Mouse (Mus musculus): ENCODE measurements around the gene Lin37. TPM values are rescaled to one million over a fixed set of nuclear protein-coding genes. Genes with fewer than 3 reads are reported as not detected.

Lin37 gene
- 60.9 and 62.9 TPM in 2 replicates for polyA plus RNA-seq (2015; fragmentation: Nextera tagmentation; extraction: Ambion mirVana)

DNA sequence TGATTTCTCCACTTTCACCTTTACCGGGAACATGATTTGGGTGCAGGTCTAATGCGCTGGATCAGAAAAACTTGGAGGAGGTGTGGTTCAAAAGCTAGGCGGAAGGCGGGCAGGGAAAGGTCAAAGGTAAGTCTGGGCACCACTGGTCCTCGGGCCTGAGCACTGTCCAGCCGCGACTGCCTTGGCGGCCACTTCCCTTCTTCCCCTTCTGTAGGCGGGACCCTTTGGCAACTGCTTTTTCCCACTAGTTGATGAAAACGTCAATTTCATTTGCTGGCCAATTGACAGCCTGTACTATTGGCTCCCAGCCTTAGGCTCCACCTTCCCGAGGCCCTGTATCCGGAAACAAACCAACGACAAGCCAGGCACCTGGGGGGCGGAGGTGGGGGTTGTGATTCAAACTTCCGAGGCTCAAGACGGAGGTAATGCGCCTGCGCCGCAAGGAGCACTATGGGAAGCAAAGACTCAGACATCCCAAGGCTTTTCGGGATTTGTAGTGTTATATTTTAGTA is at the start of gene Lin37:
Gene Lin37, minus strand, starts transcription at position 396 of the 512 bp plus-strand sequence.
- Histone ChIP-seq H3K4me3 (peak within 1 kb of the TSS; percentile 67), H3K4me1 (replicated peaks) (peaks cover 40% of the 10 kb centered on the region), H3K4me2 (peak within 1 kb of the TSS; percentile 99), H3K36me3 (peaks cover 33% of the 10 kb centered on the region), H3K27me3 (peaks cover 2% of the 10 kb centered on the region; the same call in 1 of the 2 replicates), H3K9me3 (no peaks in the 10 kb centered on the region), H3K27ac (replicated peaks) (peak within 1 kb of the TSS; percentile 62), H3K9ac (peak within 1 kb of the TSS; percentile 88)
- ATAC-seq (ENCODE audit: low read depth) = peak; percentile 87
- under 1% methylated on average over 20 of the region's 20 CpGs for WGBS

DNA sequence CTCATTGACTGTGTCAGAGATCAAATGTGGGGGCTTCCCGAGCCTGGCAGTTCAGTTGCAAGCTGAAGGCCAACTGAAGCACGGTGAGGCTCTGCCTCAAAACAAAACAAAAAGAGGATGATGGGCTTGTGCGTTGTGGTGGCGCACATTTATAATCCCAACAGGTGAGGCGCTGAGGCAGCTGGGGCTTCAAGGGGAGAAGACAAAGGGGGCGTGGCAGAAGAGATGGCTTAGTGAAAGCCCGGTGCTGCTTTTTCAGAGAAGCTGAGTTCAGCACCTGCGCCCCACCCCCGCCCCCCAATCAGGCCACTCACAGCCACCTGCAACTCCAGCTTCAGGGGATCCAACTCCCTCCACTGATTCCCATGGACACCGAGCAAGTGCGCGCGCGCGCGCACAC is 48.8 kb upstream of the Lin37 start:
- no peaks in the 10 kb centered on the region for H3K27me3 ChIP-seq
- H3K4me1 ChIP-seq (replicated peaks) = no peaks in the 10 kb centered on the region
- no peak for ATAC-seq (ENCODE audit: low read depth)
- H3K9me3 ChIP-seq = no peaks in the 10 kb centered on the region
- no peak overlapping the region for H3K4me2 ChIP-seq
- no peak overlapping the region for H3K27ac ChIP-seq (replicated peaks)
- H3K36me3 ChIP-seq = no peaks in the 10 kb centered on the region
- WGBS = 52% methylated on average over 16 of the region's 16 CpGs
- H3K9ac ChIP-seq = peak overlapping the region; percentile 22; the same call in 1 of the 2 replicates
- no peak overlapping the region for H3K4me3 ChIP-seq

DNA sequence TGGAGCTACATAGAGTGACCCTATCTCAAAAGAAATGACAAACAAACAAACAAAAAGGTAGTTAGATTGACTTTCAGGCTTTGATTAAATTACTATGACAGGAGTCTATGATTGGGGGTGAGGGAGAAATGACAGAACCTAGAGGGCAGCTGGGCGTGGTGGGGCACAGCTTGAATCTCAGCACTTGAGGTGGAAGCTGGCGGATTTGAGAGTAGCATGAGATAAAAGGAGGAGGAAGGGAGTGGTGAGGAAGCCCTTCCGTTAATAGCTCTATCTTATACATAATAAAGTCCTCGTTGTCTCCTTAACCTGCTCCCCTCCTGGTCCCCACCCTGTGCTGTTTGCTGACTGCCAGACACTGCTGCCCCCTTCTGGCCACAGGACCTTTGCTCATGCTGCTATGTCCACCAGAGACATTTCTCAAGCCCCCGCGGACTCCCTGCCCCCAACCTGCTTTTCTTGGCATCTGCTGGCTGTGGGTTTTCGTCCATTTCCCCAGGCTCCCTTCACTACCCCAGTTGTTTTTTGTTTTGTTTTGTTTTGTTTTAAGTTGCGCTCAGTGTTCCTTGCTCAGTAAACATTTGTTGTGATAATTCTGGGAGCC is 48.2 kb upstream of the Lin37 start:
- Histone ChIP-seq H3K4me1 (replicated peaks) (no peaks in the 10 kb centered on the region), H3K4me2 (no peak overlapping the region), H3K4me3 (no peak overlapping the region), H3K36me3 (no peaks in the 10 kb centered on the region), H3K27me3 (no peaks in the 10 kb centered on the region), H3K9ac (no peak overlapping the region), H3K27ac (replicated peaks) (no peak overlapping the region), H3K9me3 (no peaks in the 10 kb centered on the region)
- 31% methylated on average over 8 of the region's 8 CpGs for WGBS
- 0 out of 2 replicates have a peak, but pooled peaks have one; percentile 43 for ATAC-seq (ENCODE audit: low read depth)

DNA sequence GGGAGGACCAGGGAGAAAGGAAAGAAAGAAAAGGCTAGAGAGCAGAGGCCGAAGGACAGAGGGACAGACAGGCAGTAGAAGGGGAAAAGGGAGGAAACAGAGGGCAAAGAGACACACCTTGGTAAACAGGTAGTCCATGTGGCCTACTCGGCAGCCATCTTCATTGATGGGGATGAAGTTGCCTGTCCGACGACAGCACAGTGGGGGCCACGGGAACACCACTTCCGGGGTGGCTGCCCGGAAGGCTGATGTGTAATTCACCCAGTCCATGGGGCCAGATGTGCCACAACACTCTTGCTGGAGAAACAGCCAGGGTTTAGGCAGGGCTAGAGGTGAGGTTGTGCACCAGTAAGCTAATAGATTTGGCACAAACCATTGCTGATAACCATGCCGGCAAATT is 45.3 kb upstream of the Lin37 start:
- H3K27ac ChIP-seq (replicated peaks) = no peak overlapping the region
- WGBS = 89% methylated on average over 8 of the region's 8 CpGs
- no peaks in the 10 kb centered on the region for H3K9me3 ChIP-seq
- H3K36me3 ChIP-seq = no peaks in the 10 kb centered on the region
- ATAC-seq (ENCODE audit: low read depth) = no peak
- H3K9ac ChIP-seq = no peak overlapping the region
- H3K4me1 ChIP-seq (replicated peaks) = peaks cover 7% of the 10 kb centered on the region
- H3K27me3 ChIP-seq = no peaks in the 10 kb centered on the region
- no peak overlapping the region for H3K4me2 ChIP-seq
- no peak overlapping the region for H3K4me3 ChIP-seq

DNA sequence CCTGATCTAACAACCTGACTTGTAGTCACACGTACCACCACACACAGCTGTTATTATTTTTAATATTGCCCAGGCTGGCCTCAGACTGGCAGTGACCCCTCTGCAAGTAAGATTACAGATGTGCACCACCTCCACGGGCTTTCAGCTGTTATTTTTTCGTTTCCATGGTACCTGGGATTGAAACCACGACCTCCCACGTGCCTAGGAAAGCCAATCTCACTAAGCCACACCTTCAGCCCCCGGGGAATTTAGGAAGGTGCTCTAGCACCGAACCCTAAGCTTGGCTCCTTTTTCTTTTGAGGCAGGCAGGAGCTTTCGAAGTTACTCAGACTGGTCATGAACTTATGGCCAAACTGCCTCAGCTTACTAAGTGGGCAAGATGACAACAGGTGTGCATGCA is 44.8 kb upstream of the Lin37 start:
- 66% methylated on average over 8 of the region's 8 CpGs for WGBS
- Histone ChIP-seq H3K4me3 (no peak overlapping the region), H3K27me3 (no peaks in the 10 kb centered on the region), H3K9ac (no peak overlapping the region), H3K4me2 (no peak overlapping the region), H3K9me3 (no peaks in the 10 kb centered on the region), H3K27ac (replicated peaks) (no peak overlapping the region), H3K4me1 (replicated peaks) (peaks cover 10% of the 10 kb centered on the region), H3K36me3 (no peaks in the 10 kb centered on the region)
- ATAC-seq (ENCODE audit: low read depth) = no peak

DNA sequence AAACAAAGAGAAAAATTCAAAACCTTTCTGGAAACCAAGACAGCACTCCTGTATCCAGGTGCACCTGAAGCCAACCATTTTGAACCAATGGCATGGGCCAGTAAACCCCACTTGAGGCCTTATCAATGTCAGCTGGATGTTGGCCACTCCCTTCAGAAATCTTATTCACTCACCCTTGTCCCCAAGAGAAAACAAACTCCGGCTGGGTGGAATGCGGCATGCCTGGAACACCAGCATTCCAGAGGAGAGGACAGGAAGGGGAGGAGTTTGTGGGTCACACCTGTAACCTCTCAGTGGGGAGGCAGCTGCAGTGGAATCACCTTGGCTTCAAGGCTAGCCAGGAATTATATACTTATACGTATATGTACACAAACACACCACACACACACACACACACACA is 42.9 kb upstream of the Lin37 start:
- no peak overlapping the region for H3K9ac ChIP-seq
- ATAC-seq (ENCODE audit: low read depth) = no peak
- WGBS = 56% methylated on average over 3 of the region's 3 CpGs

DNA sequence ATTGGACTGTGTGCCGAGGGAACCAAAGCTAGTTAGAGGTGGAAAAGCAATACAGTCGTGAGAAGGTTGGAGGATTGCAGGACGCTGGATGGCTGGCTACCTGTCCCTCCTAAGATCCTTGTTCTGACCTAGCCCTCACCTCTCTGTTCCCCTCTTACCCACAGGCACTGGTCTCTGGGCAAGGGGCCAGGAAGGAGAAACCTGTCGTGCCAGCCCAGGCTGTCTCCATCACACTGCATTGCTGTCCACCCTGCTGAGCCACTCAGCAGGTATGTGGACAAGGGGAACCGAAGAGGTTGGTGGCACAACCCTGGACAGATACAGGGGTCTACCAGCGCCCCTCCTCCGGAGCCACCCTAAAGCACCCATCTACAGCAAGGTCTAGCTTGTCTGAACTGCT is 41.0 kb upstream of the Lin37 start:
- no peak for ATAC-seq (ENCODE audit: low read depth)
- Histone ChIP-seq H3K27me3 (no peaks in the 10 kb centered on the region; the same call in 1 of the 2 replicates), H3K4me3 (no peak overlapping the region), H3K9ac (peak overlapping the region; percentile 50; the same call in 1 of the 2 replicates), H3K4me1 (replicated peaks) (peaks cover 10% of the 10 kb centered on the region), H3K4me2 (peak overlapping the region; percentile 45; the same call in 1 of the 2 replicates), H3K27ac (replicated peaks) (peak overlapping the region; percentile 56), H3K9me3 (no peaks in the 10 kb centered on the region), H3K36me3 (no peaks in the 10 kb centered on the region)
- 73% methylated on average over 7 of the region's 7 CpGs for WGBS

More for the DNA sequence above, 42.9 kb upstream of the Lin37 start:
- H3K4me1 ChIP-seq (replicated peaks) = peaks cover 10% of the 10 kb centered on the region
- H3K27me3 ChIP-seq = no peaks in the 10 kb centered on the region
- no peaks in the 10 kb centered on the region for H3K9me3 ChIP-seq
- H3K36me3 ChIP-seq = no peaks in the 10 kb centered on the region
- no peak overlapping the region for H3K4me3 ChIP-seq
- no peak overlapping the region for H3K27ac ChIP-seq (replicated peaks)
- H3K4me2 ChIP-seq = no peak overlapping the region

DNA sequence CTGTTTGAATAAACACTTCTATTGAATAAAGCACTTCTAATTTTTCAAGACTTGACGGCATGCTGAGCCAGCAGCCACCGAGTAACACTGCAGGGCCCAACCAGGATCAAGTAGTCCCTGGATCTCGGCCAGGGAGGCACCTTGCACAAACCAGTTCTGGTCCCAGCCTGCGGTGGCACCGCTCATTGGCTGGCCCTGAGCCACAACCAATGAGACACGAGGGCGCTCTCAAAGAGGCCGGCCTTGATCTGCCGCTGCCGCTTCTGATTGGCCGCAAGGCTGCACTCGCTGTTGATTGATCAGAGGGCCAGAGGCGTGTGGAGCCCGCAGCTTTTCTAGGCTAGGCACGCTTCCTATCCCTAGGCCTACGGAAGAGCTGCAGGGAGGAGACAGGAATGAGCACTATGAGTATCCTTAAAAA is 40.3 kb upstream of the Lin37 start:
- H3K27ac ChIP-seq (replicated peaks) = peak overlapping the region; percentile 71
- 2% methylated on average over 16 of the region's 16 CpGs for WGBS
- peak overlapping the region; percentile 4; the same call in 1 of the 2 replicates for H3K4me3 ChIP-seq
- no peaks in the 10 kb centered on the region for H3K36me3 ChIP-seq
- H3K4me2 ChIP-seq = peak overlapping the region; percentile 45
- H3K9ac ChIP-seq = peak overlapping the region; percentile 50; the same call in 1 of the 2 replicates
- peak; percentile 99 for ATAC-seq (ENCODE audit: low read depth)
- H3K27me3 ChIP-seq = no peaks in the 10 kb centered on the region; the same call in 1 of the 2 replicates
- no peaks in the 10 kb centered on the region for H3K9me3 ChIP-seq
- H3K4me1 ChIP-seq (replicated peaks) = peaks cover 10% of the 10 kb centered on the region

DNA sequence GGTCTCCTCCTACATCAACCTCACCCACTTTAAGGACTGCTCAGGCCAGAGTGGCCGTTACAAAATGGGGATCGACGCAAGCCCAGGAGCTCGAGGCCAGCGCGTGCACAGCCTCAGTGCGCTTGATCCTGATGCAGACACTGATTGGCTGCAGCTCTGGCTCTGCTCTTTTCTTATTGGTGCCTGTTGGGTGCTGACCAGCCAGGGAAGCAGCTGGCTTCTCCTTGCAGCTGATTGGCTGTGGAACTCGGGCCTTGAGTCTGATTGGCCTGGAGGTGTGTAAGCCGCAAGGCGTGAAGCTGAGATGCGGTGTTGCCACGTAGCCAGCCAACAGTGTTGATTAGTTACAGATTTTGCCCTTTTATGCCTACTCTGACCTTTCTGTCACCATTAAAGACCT is 39.1 kb upstream of the Lin37 start, which contains the start of gene Zbtb32:
Gene Zbtb32, minus strand, starts transcription at position 124 of the 400 bp plus-strand sequence.
- Histone ChIP-seq H3K4me3 (peak within 1 kb of the TSS; percentile 4; the same call in 1 of the 2 replicates), H3K4me1 (replicated peaks) (peaks cover 10% of the 10 kb centered on the region), H3K4me2 (peak within 1 kb of the TSS; percentile 45), H3K27ac (replicated peaks) (peak within 1 kb of the TSS; percentile 71), H3K36me3 (no peaks in the 10 kb centered on the region), H3K9me3 (no peaks in the 10 kb centered on the region), H3K27me3 (no peaks in the 10 kb centered on the region; the same call in 1 of the 2 replicates), H3K9ac (0 out of 2 replicates have a peak within 1 kb of the TSS, but pooled peaks have one; percentile 10)
- ATAC-seq (ENCODE audit: low read depth) = no peak
- 93% methylated on average over 12 of the region's 12 CpGs for WGBS

DNA sequence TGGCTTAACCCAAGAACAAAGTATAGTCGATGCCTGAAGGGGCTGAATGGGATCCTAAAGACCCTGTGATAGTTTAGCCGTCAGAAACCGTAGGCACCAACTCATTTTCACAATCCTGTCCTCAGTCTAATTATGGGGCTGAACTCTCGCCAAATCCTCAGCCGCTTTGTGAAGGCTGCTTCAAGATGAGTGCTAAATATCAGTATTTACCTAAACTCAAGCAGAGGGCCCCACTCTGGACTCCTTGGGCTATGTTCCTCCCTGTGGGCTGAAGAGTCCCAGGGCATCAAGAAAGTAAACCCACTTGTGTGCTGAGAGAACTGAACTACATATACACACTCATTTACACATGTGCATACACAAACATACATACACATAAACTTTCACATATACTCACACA is 37.2 kb upstream of the Lin37 start:
- H3K36me3 ChIP-seq = no peaks in the 10 kb centered on the region
- H3K4me3 ChIP-seq = no peak overlapping the region
- ATAC-seq (ENCODE audit: low read depth) = no peak
- H3K9ac ChIP-seq = no peak overlapping the region
- no peak overlapping the region for H3K27ac ChIP-seq (replicated peaks)
- 75% methylated on average over 5 of the region's 5 CpGs for WGBS
- H3K27me3 ChIP-seq = no peaks in the 10 kb centered on the region; the same call in 1 of the 2 replicates
- no peaks in the 10 kb centered on the region for H3K9me3 ChIP-seq
- peaks cover 10% of the 10 kb centered on the region for H3K4me1 ChIP-seq (replicated peaks)
- no peak overlapping the region for H3K4me2 ChIP-seq

DNA sequence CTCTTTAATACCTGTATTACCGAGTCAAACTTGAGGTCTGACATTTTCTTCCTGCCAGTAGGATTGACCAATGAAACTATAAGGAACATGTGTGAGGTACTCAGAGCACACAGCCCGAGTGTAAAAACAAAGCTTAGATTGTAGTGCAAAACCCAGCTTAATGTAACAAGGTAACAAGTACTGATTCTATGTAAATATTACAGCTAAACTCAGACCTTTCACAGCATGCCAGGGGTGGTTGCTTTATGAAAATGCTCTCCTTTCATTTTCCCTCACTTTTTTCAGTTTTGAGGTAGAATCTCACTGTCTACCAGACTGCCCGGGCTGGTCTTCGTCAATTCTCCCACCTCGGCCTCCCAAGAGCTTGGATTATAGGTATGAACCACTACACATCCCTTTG is 36.5 kb upstream of the Lin37 start:
- no peaks in the 10 kb centered on the region; the same call in 1 of the 2 replicates for H3K27me3 ChIP-seq
- no peaks in the 10 kb centered on the region for H3K9me3 ChIP-seq
- no peak overlapping the region for H3K9ac ChIP-seq
- no peak for ATAC-seq (ENCODE audit: low read depth)
- WGBS = 82% methylated on average over 5 of the region's 5 CpGs
- H3K36me3 ChIP-seq = no peaks in the 10 kb centered on the region
- H3K4me2 ChIP-seq = no peak overlapping the region
- no peak overlapping the region for H3K27ac ChIP-seq (replicated peaks)
- peaks cover 10% of the 10 kb centered on the region for H3K4me1 ChIP-seq (replicated peaks)
- no peak overlapping the region for H3K4me3 ChIP-seq

DNA sequence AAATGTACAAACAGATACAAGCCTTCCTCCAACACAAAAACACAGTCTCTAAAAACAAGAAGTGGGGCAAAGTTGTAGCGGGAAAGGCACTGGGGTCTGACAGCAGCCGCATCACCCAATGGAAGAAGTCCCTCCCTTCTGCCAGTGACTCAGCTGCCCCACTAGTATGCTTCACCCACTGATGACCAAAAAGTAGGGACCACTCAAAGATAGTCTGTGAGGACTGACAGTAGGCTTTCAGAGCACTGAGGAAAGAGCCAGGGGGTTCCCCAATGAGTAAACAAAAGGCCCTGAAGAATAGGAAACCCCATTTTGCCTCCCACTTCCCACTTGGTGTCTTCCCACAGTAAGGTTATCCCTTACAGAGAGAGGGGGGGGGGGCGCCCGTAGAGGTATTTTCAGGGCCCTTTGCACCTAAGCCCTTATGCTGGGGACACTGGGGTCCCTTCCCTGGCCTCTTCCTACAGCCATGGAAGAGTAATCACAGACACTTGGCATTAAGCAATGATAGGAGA is 34.9 kb upstream of the Lin37 start:
- no peaks in the 10 kb centered on the region for H3K9me3 ChIP-seq
- H3K4me1 ChIP-seq (replicated peaks) = peaks cover 8% of the 10 kb centered on the region
- H3K4me2 ChIP-seq = no peak overlapping the region
- 64% methylated on average over 4 of the region's 4 CpGs for WGBS
- no peak overlapping the region for H3K4me3 ChIP-seq
- no peak for ATAC-seq (ENCODE audit: low read depth)
- H3K36me3 ChIP-seq = no peaks in the 10 kb centered on the region
- H3K9ac ChIP-seq = no peak overlapping the region
- no peaks in the 10 kb centered on the region; the same call in 1 of the 2 replicates for H3K27me3 ChIP-seq
- no peak overlapping the region for H3K27ac ChIP-seq (replicated peaks)
